Mouse (Mus musculus) forelimb bud, embryonic 11.5 days (tissue): ENCODE data around the gene Dnajc6.

ENCODE experiments used
- DNase-seq: peaks from one replicate; pipeline ENCODE4 v3.0.0-alpha.2; 2012; ENCODE audit warnings: low read depth, low spot score

The Dnajc6 gene

GRCm38 (mm10) chr4:101640631-101641030 is 144.2 kb downstream of the Dnajc6 start:
- no peak for DNase-seq

- no peak for DNase-seq
Observed at GRCm38 (mm10) chr4:101642708-101643107, 146.3 kb downstream of the Dnajc6 start.

GRCm38 (mm10) chr4:101643216-101643615 is 146.8 kb downstream of the Dnajc6 start:
- no peak for DNase-seq

- DNase-seq, result no peak
Observed at GRCm38 (mm10) chr4:101646857-101647195, 150.4 kb downstream of the Dnajc6 start.

- DNase-seq, result peak; percentile 99
Observed at GRCm38 (mm10) chr4:101647196-101647905, 150.9 kb downstream of the Dnajc6 start, which contains the start of gene Leprot. Gene Leprot (plus strand): TSS chr4:101647718.

- no peak for DNase-seq
Observed at GRCm38 (mm10) chr4:101647976-101648642, 151.7 kb downstream of the Dnajc6 start.

- DNase-seq, result no peak
Observed at GRCm38 (mm10) chr4:101648745-101649144, 152.3 kb downstream of the Dnajc6 start.

- no peak for DNase-seq
Observed at GRCm38 (mm10) chr4:101650961-101651360, 154.5 kb downstream of the Dnajc6 start.

- peak; percentile 76 for DNase-seq
Observed at GRCm38 (mm10) chr4:101654256-101654655, 157.8 kb downstream of the Dnajc6 start.

GRCm38 (mm10) chr4:101654788-101655414 is 158.5 kb downstream of the Dnajc6 start:
- DNase-seq, result no peak

GRCm38 (mm10) chr4:101655415-101655790 is 159.0 kb downstream of the Dnajc6 start:
- DNase-seq, result no peak

GRCm38 (mm10) chr4:101656056-101656455 is 159.6 kb downstream of the Dnajc6 start:
- DNase-seq, result no peak

GRCm38 (mm10) chr4:101656956-101657570 is 160.6 kb downstream of the Dnajc6 start:
- DNase-seq, result peak; percentile 28

- no peak for DNase-seq
Observed at GRCm38 (mm10) chr4:101664160-101664750, 167.8 kb downstream of the Dnajc6 start.

GRCm38 (mm10) chr4:101664766-101665165 is 168.3 kb downstream of the Dnajc6 start:
- DNase-seq, result no peak

- DNase-seq, result no peak
Observed at GRCm38 (mm10) chr4:101669161-101669560, 172.7 kb downstream of the Dnajc6 start.

- no peak for DNase-seq
Observed at GRCm38 (mm10) chr4:101669811-101670210, 173.4 kb downstream of the Dnajc6 start.

GRCm38 (mm10) chr4:101674790-101675189 is 178.3 kb downstream of the Dnajc6 start:
- no peak for DNase-seq

- DNase-seq, result no peak
Observed at GRCm38 (mm10) chr4:101675726-101676125, 179.3 kb downstream of the Dnajc6 start.

- DNase-seq, result no peak
Observed at GRCm38 (mm10) chr4:101682620-101683019, 186.2 kb downstream of the Dnajc6 start.

GRCm38 (mm10) chr4:101683086-101683485 is 186.6 kb downstream of the Dnajc6 start:
- DNase-seq, result no peak

GRCm38 (mm10) chr4:101684821-101685220 is 188.4 kb downstream of the Dnajc6 start:
- no peak for DNase-seq
